Mouse (Mus musculus): ENCODE measurements around the gene Gpat2. TPM values are rescaled to one million over a fixed set of nuclear protein-coding genes. Genes with fewer than 3 reads are reported as not detected.
A peak's percentile ranks its signal among the peaks of the same experiment; 100 is the strongest.

The Gpat2 gene
- polyA plus RNA-seq, 1 experiment from 2014 or later, result 0.12 TPM

DNA sequence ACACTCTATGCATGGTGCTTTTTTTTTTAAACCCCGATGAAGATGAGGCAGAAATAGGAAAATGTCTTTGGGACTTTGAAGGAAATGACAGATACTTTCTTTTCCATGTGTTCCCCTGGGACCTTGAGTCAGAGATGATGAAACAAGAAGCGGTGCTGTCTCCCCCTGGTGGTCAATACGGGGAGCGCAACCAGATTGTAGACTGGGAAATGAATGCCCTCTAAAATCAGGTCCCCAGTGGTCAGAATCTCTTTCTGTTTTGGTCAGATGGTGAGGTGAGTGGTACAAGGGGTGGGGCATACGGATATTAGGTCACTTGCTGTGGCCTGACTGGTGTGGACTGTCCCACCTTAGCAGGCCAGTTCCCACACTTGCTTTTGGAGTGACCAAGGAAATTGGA is 28.8 kb downstream of the Gpat2 start:
- H3K4me1 ChIP-seq (ENCODE audit: control insufficient read depth, insufficient read depth, low read length), result no peaks in the 10 kb centered on the region
- no peak overlapping the region for H3K4me2 ChIP-seq (ENCODE audit: low read depth, low read length)
- no peaks in the 10 kb centered on the region for H3K36me3 ChIP-seq (ENCODE audit: control insufficient read depth, insufficient read depth, low read length)
- ATAC-seq (ENCODE audit: low read depth), result no peak
- WGBS, result 4% methylated on average over 5 of the region's 5 CpGs
- H3K4me3 ChIP-seq (ENCODE audit: low read depth, low read length), result no peak overlapping the region
- H3K9me3 ChIP-seq (ENCODE audit: control insufficient read depth, low read length), result no peaks in the 10 kb centered on the region
- H3K27ac ChIP-seq (ENCODE audit: low read depth, low read length), result no peak overlapping the region
- H3K27me3 ChIP-seq (ENCODE audit: control insufficient read depth, insufficient read depth, low read length), result no peaks in the 10 kb centered on the region
- H3K9ac ChIP-seq (replicated peaks; ENCODE audit: low read depth, low read length), result no peak overlapping the region

DNA sequence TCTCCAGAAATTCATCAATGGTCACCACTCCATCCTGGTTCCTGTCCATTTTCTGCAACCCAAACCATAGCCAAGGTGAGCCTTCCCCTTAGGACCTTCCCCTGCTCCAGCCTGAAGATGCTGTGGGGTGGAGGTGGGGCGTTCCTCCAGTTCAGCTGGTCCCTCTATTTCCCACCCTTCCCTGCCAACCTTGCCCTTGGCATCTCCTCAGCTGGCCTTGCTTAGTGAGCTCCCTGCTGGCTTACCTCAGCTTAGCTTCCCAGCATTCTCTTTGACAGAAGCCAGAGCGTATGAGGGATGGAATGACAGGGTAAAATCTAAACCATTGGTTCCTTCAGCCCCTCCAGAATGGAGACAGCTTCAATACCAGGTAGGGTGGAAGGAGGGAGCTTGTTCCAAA is 34.3 kb downstream of the Gpat2 start:
- Histone ChIP-seq H3K4me2 (ENCODE audit: low read depth, low read length) (no peak overlapping the region), H3K27me3 (ENCODE audit: control insufficient read depth, insufficient read depth, low read length) (no peaks in the 10 kb centered on the region), H3K4me3 (ENCODE audit: low read depth, low read length) (no peak overlapping the region), H3K4me1 (ENCODE audit: control insufficient read depth, insufficient read depth, low read length) (no peaks in the 10 kb centered on the region), H3K9ac (replicated peaks; ENCODE audit: low read depth, low read length) (no peak overlapping the region), H3K9me3 (ENCODE audit: control insufficient read depth, low read length) (no peaks in the 10 kb centered on the region), H3K36me3 (ENCODE audit: control insufficient read depth, insufficient read depth, low read length) (no peaks in the 10 kb centered on the region), H3K27ac (ENCODE audit: low read depth, low read length) (no peak overlapping the region)
- no peak for ATAC-seq (ENCODE audit: low read depth)
- 69% methylated on average over 2 of the region's 2 CpGs for WGBS

DNA sequence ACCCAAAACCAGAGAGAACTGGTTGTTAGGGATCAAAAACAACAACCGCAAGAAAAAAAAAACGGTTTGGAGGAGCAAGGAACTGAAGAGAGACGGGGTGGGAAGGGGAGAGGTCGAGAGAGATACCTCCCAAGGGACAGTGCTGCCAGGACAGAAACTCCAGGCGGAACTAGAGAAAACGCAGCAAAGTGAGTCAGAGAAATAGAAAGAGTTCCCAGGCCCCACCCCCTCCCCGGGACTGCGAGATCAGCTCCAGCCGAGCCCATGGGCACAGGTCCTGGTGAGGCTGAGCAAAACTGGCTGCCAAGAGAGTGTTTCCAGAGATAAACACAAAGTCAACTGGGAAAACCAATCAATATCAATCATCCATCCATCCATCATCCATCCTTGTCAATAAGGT is 36.4 kb downstream of the Gpat2 start:
- H3K36me3 ChIP-seq (ENCODE audit: control insufficient read depth, insufficient read depth, low read length), result no peaks in the 10 kb centered on the region
- WGBS, result 62% methylated on average over 9 of the region's 9 CpGs

DNA sequence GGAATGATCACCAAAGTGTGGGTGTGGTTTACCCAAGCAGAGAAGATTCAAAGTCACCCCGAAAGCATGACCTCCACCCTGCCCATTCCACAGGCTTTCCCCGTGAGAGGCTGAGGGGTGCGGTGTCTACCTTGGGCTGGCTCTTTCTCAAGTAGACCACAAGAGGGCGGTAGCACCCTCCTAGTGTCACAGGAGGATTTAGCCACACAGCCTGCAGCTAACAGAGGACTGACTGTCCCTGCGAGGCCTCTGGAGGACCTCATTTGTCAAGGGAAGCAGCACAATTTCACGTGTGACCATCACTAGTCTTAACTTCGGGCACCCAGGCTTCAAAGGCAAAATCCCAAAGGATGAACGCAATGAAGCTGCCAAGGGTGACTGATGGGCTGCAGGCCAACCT is 37.3 kb downstream of the Gpat2 start:
- peak; percentile 89 for ATAC-seq (ENCODE audit: low read depth)

More for the DNA sequence above, 36.4 kb downstream of the Gpat2 start:
- H3K9ac ChIP-seq (replicated peaks; ENCODE audit: low read depth, low read length), result no peak overlapping the region
- H3K27ac ChIP-seq (ENCODE audit: low read depth, low read length), result no peak overlapping the region
- ATAC-seq (ENCODE audit: low read depth), result no peak
- no peak overlapping the region for H3K4me3 ChIP-seq (ENCODE audit: low read depth, low read length)
- no peak overlapping the region for H3K4me2 ChIP-seq (ENCODE audit: low read depth, low read length)
- no peaks in the 10 kb centered on the region for H3K27me3 ChIP-seq (ENCODE audit: control insufficient read depth, insufficient read depth, low read length)
- no peaks in the 10 kb centered on the region for H3K4me1 ChIP-seq (ENCODE audit: control insufficient read depth, insufficient read depth, low read length)
- no peaks in the 10 kb centered on the region for H3K9me3 ChIP-seq (ENCODE audit: control insufficient read depth, low read length)

DNA sequence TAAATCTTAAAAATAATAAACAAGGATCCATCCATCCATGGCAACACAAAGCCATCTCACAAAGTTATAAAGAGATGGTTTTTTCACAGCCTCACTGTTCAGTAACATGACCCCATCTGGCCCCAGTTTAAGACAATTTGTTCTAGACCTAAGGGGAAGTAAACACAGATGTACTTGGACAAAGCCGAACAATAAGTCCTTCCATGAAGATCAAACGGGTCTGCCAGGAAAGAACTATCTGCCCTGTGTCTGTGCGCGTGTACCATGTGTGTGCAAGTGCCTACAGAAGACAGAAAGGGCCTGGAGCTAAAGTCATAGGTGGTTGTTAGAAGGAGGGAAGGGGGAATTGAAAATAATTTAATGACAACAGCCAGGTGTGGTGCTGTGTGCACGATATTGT is 45.2 kb downstream of the Gpat2 start:
- ATAC-seq (ENCODE audit: low read depth), result no peak

More for the DNA sequence above, 37.3 kb downstream of the Gpat2 start:
- WGBS, result 12% methylated on average over 8 of the region's 8 CpGs
- H3K9ac ChIP-seq (replicated peaks; ENCODE audit: low read depth, low read length), result no peak overlapping the region
- H3K4me3 ChIP-seq (ENCODE audit: low read depth, low read length), result no peak overlapping the region
- H3K4me1 ChIP-seq (ENCODE audit: control insufficient read depth, insufficient read depth, low read length), result no peaks in the 10 kb centered on the region
- no peaks in the 10 kb centered on the region for H3K27me3 ChIP-seq (ENCODE audit: control insufficient read depth, insufficient read depth, low read length)
- H3K4me2 ChIP-seq (ENCODE audit: low read depth, low read length), result no peak overlapping the region
- no peak overlapping the region for H3K27ac ChIP-seq (ENCODE audit: low read depth, low read length)
- H3K36me3 ChIP-seq (ENCODE audit: control insufficient read depth, insufficient read depth, low read length), result no peaks in the 10 kb centered on the region
- no peaks in the 10 kb centered on the region for H3K9me3 ChIP-seq (ENCODE audit: control insufficient read depth, low read length)

GRCm38 (mm10) chr2:127470661-127471060 is 45.7 kb downstream of the Gpat2 start:
- ATAC-seq (ENCODE audit: low read depth), result no peak
- 89% methylated on average over 10 of the region's 10 CpGs for WGBS

More for the DNA sequence above, 45.2 kb downstream of the Gpat2 start:
- Histone ChIP-seq H3K36me3 (ENCODE audit: control insufficient read depth, insufficient read depth, low read length) (no peaks in the 10 kb centered on the region), H3K4me1 (ENCODE audit: control insufficient read depth, insufficient read depth, low read length) (no peaks in the 10 kb centered on the region), H3K9ac (replicated peaks; ENCODE audit: low read depth, low read length) (no peak overlapping the region), H3K9me3 (ENCODE audit: control insufficient read depth, low read length) (no peaks in the 10 kb centered on the region), H3K4me2 (ENCODE audit: low read depth, low read length) (no peak overlapping the region), H3K27ac (ENCODE audit: low read depth, low read length) (no peak overlapping the region), H3K4me3 (ENCODE audit: low read depth, low read length) (no peak overlapping the region), H3K27me3 (ENCODE audit: control insufficient read depth, insufficient read depth, low read length) (no peaks in the 10 kb centered on the region)
- WGBS, result 86% methylated on average over 5 of the region's 5 CpGs

DNA sequence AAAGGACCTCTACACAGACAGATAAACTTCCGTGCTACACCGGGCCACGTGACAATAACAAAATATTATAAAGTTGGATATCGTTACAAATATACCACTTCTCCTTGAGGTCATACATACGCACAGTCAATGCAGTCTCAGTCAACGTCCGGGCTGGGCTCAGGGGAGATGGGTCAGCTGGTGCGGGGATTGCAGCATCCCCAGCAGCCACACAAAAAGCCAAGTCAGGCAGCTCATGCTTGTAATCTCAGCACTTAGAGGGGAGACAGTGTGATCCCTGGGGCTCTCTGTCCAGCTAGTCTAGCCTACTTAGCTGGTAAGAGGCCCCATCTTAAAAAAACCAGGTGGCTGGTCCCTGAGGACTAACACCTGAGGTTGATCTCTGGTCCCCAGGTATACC is 46.3 kb downstream of the Gpat2 start:
- Histone ChIP-seq H3K4me2 (ENCODE audit: low read depth, low read length) (no peak overlapping the region), H3K27ac (ENCODE audit: low read depth, low read length) (no peak overlapping the region), H3K9me3 (ENCODE audit: control insufficient read depth, low read length) (no peaks in the 10 kb centered on the region), H3K4me3 (ENCODE audit: low read depth, low read length) (no peak overlapping the region), H3K36me3 (ENCODE audit: control insufficient read depth, insufficient read depth, low read length) (no peaks in the 10 kb centered on the region), H3K4me1 (ENCODE audit: control insufficient read depth, insufficient read depth, low read length) (no peaks in the 10 kb centered on the region), H3K27me3 (ENCODE audit: control insufficient read depth, insufficient read depth, low read length) (no peaks in the 10 kb centered on the region), H3K9ac (replicated peaks; ENCODE audit: low read depth, low read length) (no peak overlapping the region)
- ATAC-seq (ENCODE audit: low read depth), result no peak
- WGBS, result 86% methylated on average over 8 of the region's 8 CpGs

More at GRCm38 (mm10) chr2:127470661-127471060, 45.7 kb downstream of the Gpat2 start:
- no peak overlapping the region for H3K4me3 ChIP-seq (ENCODE audit: low read depth, low read length)
- H3K4me1 ChIP-seq (ENCODE audit: control insufficient read depth, insufficient read depth, low read length), result no peaks in the 10 kb centered on the region
- H3K27ac ChIP-seq (ENCODE audit: low read depth, low read length), result no peak overlapping the region
- no peaks in the 10 kb centered on the region for H3K36me3 ChIP-seq (ENCODE audit: control insufficient read depth, insufficient read depth, low read length)
- no peaks in the 10 kb centered on the region for H3K9me3 ChIP-seq (ENCODE audit: control insufficient read depth, low read length)
- no peak overlapping the region for H3K9ac ChIP-seq (replicated peaks; ENCODE audit: low read depth, low read length)
- H3K4me2 ChIP-seq (ENCODE audit: low read depth, low read length), result no peak overlapping the region
- H3K27me3 ChIP-seq (ENCODE audit: control insufficient read depth, insufficient read depth, low read length), result no peaks in the 10 kb centered on the region

DNA sequence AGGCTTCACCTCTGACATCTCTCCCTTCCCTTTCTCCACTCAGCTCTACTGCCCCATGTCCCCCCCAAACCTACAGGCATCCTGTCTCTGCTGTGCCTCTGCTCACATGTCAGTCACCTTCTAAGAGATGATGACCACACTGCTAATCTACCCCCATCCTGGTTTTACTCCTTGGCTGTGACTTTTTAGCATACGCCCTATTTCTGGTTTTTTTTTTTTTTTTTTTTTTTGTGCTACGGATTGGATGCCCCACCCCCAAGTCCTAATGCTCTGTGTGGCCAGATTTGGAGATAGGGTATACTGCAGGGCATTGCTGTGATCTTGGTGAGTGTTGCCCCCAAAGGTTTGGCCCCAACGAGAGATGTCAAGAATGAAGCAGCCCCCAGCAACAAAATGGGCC is 47.3 kb downstream of the Gpat2 start:
- no peaks in the 10 kb centered on the region for H3K4me1 ChIP-seq (ENCODE audit: control insufficient read depth, insufficient read depth, low read length)
- no peak for ATAC-seq (ENCODE audit: low read depth)
- WGBS, result 71% methylated on average over 3 of the region's 3 CpGs
- H3K4me2 ChIP-seq (ENCODE audit: low read depth, low read length), result no peak overlapping the region
- no peak overlapping the region for H3K9ac ChIP-seq (replicated peaks; ENCODE audit: low read depth, low read length)
- H3K36me3 ChIP-seq (ENCODE audit: control insufficient read depth, insufficient read depth, low read length), result no peaks in the 10 kb centered on the region
- no peak overlapping the region for H3K27ac ChIP-seq (ENCODE audit: low read depth, low read length)
- H3K4me3 ChIP-seq (ENCODE audit: low read depth, low read length), result no peak overlapping the region
- no peaks in the 10 kb centered on the region for H3K27me3 ChIP-seq (ENCODE audit: control insufficient read depth, insufficient read depth, low read length)
- H3K9me3 ChIP-seq (ENCODE audit: control insufficient read depth, low read length), result no peaks in the 10 kb centered on the region

DNA sequence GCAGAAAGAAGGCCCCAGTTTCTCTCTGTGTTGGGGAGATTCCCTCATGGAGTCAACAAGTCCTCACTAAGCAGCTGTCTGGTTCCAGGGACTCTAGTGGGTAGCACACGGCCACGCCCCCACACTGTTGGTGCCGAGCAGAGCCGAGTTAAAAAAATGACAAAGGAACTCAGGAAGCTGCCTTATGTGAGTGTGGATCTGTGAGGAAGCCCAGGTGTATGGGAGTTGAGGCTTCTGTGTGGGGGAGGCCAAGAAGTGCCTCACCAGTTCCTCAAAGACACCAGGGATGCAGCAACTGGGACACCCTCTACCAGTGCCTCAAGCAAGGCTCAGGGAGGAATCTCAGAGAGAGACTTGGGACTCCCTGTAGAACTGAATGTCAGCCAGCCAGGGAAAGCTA is 54.2 kb downstream of the Gpat2 start:
- Histone ChIP-seq H3K9me3 (ENCODE audit: control insufficient read depth, low read length) (no peaks in the 10 kb centered on the region), H3K4me2 (ENCODE audit: low read depth, low read length) (no peak overlapping the region), H3K27ac (ENCODE audit: low read depth, low read length) (no peak overlapping the region), H3K27me3 (ENCODE audit: control insufficient read depth, insufficient read depth, low read length) (peaks cover 39% of the 10 kb centered on the region), H3K36me3 (ENCODE audit: control insufficient read depth, insufficient read depth, low read length) (no peaks in the 10 kb centered on the region), H3K4me1 (ENCODE audit: control insufficient read depth, insufficient read depth, low read length) (peaks cover 6% of the 10 kb centered on the region), H3K9ac (replicated peaks; ENCODE audit: low read depth, low read length) (no peak overlapping the region), H3K4me3 (ENCODE audit: low read depth, low read length) (no peak overlapping the region)
- ATAC-seq (ENCODE audit: low read depth), result no peak
- WGBS, result 74% methylated on average over 4 of the region's 4 CpGs

DNA sequence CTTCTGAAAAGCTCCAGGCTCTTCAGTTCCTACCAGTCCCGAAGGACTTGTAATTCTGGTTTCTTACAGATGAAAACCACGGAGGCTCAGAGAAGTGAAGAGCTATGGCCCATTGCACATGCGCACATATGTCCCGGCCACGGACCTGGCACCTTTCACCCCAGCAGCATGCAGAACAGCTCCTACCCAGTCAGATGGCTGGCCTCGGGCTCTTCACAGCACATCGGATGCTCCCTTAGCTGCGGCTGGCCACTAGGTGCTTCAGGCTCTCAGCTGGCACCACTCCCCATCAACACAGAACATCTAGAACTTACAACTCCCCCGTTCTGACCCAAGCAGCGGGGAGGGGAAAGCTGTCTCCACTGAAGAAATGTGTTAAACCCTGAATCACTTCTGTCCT is 54.8 kb downstream of the Gpat2 start:
- ATAC-seq (ENCODE audit: low read depth), result no peak
- H3K36me3 ChIP-seq (ENCODE audit: control insufficient read depth, insufficient read depth, low read length), result no peaks in the 10 kb centered on the region
- no peak overlapping the region for H3K9ac ChIP-seq (replicated peaks; ENCODE audit: low read depth, low read length)
- H3K9me3 ChIP-seq (ENCODE audit: control insufficient read depth, low read length), result no peaks in the 10 kb centered on the region
- H3K4me3 ChIP-seq (ENCODE audit: low read depth, low read length), result no peak overlapping the region
- no peak overlapping the region for H3K27ac ChIP-seq (ENCODE audit: low read depth, low read length)
- H3K27me3 ChIP-seq (ENCODE audit: control insufficient read depth, insufficient read depth, low read length), result peaks cover 44% of the 10 kb centered on the region
- no peak overlapping the region for H3K4me2 ChIP-seq (ENCODE audit: low read depth, low read length)
- WGBS, result 65% methylated on average over 10 of the region's 10 CpGs
- H3K4me1 ChIP-seq (ENCODE audit: control insufficient read depth, insufficient read depth, low read length), result peaks cover 9% of the 10 kb centered on the region
